In genomic region chr16:58110452-58110851, GRCm38 (mm10) we compare ENCODE assay signal across 17 mouse cellular contexts.
"Had no signal": no experiment of that assay in that cellular context is flagged by ENCODE, and none has a peak within 500 bp of the region (broad histone marks: within the 10 kb centered on the region; RNA-seq: fewer than 3 reads in every experiment).

No protein-coding gene starts in this region.

- ATAC-seq: intestine, embryonic 16.5 days; liver, postnatal 0 days; midbrain, embryonic 16.5 days had no signal

- H3K4me3 ChIP-seq: left cerebral cortex, adult 2 months; limb, embryonic 12.5 days; liver, embryonic 13.5 days; lung, embryonic 15.5 days; megakaryocyte, embryonic 14.5 days; midbrain, embryonic 12.5 days had no signal

- H3K36me3 ChIP-seq: limb, embryonic 12.5 days; liver, embryonic 13.5 days; lung, embryonic 15.5 days; midbrain, embryonic 12.5 days had no signal

- H3K4me2 ChIP-seq: limb, embryonic 12.5 days; liver, embryonic 13.5 days; lung, embryonic 15.5 days; midbrain, embryonic 12.5 days had no signal

- H3K27me3 ChIP-seq: limb, embryonic 12.5 days; liver, embryonic 13.5 days; lung, embryonic 15.5 days; megakaryocyte, embryonic 14.5 days; midbrain, embryonic 12.5 days had no signal

- H3K9me3 ChIP-seq: limb, embryonic 12.5 days; liver, embryonic 13.5 days; lung, embryonic 15.5 days; megakaryocyte, embryonic 14.5 days; midbrain, embryonic 12.5 days had no signal

- DNase-seq: kidney, adult 2 months; kidney, postnatal 25 days; liver; liver, embryonic 13.5 days; liver, postnatal 0 days; lung, postnatal 14 days; thymus, adult 18-20 months; thymus, postnatal 25 days had no signal

- H3K4me1 ChIP-seq: limb, embryonic 12.5 days; liver, embryonic 13.5 days; lung, embryonic 15.5 days; megakaryocyte, embryonic 14.5 days; midbrain, embryonic 12.5 days had no signal

- H3K9ac ChIP-seq: limb, embryonic 12.5 days; liver, embryonic 13.5 days; liver, postnatal 0 days; lung, embryonic 15.5 days; midbrain, embryonic 12.5 days had no signal

- H3K27ac ChIP-seq: left cerebral cortex, adult 2 months; limb, embryonic 12.5 days; liver, embryonic 13.5 days; lung, embryonic 15.5 days; macrophage; midbrain, embryonic 12.5 days; stomach, postnatal 0 days had no signal
